Mouse (Mus musculus) hematopoietic stem cell, adult 5-6 weeks (primary cell): ENCODE data around the gene Rpp30. TPM values are rescaled to one million over a fixed set of nuclear protein-coding genes. Genes with fewer than 3 reads are reported as not detected.
A peak's percentile ranks its signal among the peaks of the same experiment; 100 is the strongest.

Experiments used
- ATAC-seq, 2 experiments: fragments of 125-278 bp in 1 of 2; replicated peaks in 1 of 2; 2 replicates each; pipeline ENCODE4 v1.8.0; 2016 to 2017; ENCODE audit warnings: inconsistent platforms in 2 of 2, mild to moderate bottlenecking in 2 of 2, moderate number of reproducible peaks in 2 of 2, low read depth in 1 of 2, moderate TSS enrichment in 1 of 2; ENCODE audit not compliant: low FRiP score in 2 of 2, poor library complexity in 2 of 2, severe bottlenecking in 2 of 2, insufficient read depth in 1 of 2, low TSS enrichment in 1 of 2
- total RNA-seq: library from RNA; stranded (forward); fragments of 172-1452, 232-1000 nt; gene quantifications from 2 replicates; pipeline ENCODE4 v1.2.3, GENCODE M21; 2017

Rpp30 gene
- 34.1 and 49.3 TPM in 2 replicates for total RNA-seq

DNA sequence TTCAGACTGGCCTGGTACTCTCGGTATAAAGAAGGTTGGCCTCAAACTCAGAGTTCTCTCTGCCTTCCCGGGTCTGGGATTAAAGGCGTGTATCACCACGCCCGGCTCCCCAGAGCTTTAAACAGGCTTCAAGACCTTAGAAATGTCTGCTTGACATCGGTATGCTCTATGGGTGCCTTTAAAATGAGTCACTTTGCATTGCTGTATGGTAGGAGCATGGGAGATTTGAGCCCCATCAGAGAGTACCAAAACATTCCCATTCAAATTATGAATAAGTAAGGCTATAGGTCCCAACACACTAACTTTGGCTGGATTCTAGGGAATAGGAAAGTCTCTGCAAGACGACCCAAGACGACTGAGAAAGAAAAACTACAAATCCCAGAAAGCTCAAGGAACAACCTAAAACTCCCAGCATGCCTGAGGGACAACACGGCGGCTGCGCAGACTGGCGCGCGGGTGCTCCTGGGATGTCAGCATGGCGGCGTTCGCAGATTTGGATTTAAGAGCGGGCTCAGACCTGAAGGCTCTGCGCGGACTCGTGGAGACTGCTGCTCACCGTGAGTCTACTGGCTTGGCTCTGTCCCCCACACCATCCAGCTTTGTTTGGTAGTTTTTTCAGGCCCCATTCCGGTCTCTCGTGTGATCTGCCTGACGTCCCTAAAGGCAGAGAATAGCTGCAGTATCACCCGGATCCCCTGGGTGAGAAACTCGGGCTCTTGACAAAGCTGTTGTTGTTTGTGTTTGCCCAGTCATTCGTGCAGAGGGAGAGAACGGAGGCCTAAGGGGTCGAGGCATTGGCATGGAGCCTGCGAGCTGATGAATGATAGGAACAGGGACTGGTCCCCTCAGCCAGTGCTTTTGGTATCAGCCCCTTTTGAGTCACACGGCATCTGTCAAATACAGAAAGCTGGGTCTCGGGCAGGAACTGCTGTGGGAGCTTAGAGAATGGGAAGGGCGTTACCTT, at the start of gene Rpp30:
Rpp30 (plus strand) TSS at position 455 of the 964 bp plus-strand sequence.
- peak; percentile 91 to 96 for ATAC-seq

DNA sequence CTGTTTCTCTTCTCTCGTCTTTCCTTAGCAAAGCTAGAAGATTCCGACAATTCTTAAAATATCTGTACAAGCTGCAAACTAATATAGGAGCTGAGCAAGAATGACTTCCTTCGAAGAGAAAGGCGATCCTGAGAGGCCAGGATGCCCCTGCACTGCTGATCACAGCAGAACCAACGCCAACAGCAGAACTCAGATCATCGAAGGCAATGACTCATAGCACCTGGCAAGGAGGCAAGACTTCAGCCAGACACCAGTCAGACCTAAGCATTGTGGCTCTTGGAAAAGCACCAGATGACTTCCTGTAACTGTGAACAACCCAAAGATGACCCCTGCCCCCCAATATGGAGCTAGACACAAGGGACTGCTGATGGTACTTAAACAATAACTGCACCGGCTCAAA, 37.5 kb upstream of the Rpp30 start:
- no peak for ATAC-seq

DNA sequence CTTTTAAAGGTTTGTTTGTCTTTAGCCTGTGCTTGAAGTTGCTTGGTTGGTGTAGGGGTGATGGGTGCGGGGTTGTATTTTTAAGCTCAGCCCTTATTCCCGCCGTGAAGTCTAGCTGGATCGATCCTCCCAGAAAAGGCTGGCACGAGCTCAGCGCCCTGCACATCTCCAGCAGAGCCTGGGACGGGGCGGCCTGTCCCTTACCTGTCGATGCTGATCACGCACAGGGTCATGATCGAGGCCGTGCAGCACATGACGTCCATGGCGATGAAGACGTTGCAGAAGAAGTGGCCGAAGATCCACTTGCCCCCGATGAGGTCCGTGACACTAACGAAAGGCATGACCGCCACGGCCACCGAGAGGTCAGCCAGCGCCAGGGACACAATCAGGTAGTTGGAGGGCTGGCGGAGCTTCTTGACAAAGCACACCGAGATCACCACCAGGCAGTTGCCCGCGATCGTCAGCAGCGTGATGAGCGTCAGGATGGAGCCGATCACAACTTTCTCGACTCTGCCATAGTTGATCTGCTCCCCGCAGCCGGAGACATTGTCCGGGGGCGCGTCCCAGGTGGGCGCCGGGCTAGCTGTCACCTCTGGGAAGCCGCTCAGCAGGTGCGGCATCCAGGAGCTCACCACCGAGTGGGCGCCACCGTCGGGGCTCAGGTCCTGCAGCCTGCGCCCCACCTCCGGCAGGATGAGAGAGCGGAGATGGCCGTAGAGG, 26.9 kb upstream of the Rpp30 start:
- ATAC-seq = peak in 1 of 2 experiments; percentile 14; a peak in 1 of 4 replicates

DNA sequence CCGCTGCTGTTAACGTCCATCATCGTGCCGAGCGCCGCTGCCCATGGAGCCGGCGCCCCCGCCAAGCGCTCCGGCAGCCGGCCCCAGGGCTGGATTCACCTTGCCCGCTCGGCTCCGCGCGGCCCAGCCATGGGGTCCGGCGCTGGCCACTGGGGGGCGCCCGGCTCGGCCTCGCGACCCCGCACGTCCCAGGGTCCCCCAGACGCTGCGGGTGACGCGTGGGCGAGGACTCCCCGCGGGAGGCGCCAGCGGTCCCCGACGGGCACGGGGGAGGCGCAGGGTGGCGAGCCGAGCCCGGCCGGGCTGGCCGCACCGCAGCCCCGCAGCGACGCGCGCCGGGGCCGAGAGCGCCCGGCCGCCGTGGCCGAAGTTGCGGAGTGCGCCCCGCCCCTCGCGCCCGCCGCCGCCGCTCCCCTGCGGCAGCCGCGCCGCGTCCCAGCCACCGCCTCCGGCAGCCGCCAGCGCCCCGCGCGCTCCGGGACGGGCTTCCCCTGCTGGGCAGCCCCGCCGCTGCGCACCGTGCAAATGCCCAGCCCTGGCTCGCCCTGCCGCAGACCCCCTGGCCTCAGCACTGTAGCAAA, 26.2 kb upstream of the Rpp30 start, which contains the start of gene Htr7:
Htr7 (minus strand) TSS at position 277 of the 581 bp plus-strand sequence.
- ATAC-seq = no peak; a peak in 1 of 4 replicates

DNA sequence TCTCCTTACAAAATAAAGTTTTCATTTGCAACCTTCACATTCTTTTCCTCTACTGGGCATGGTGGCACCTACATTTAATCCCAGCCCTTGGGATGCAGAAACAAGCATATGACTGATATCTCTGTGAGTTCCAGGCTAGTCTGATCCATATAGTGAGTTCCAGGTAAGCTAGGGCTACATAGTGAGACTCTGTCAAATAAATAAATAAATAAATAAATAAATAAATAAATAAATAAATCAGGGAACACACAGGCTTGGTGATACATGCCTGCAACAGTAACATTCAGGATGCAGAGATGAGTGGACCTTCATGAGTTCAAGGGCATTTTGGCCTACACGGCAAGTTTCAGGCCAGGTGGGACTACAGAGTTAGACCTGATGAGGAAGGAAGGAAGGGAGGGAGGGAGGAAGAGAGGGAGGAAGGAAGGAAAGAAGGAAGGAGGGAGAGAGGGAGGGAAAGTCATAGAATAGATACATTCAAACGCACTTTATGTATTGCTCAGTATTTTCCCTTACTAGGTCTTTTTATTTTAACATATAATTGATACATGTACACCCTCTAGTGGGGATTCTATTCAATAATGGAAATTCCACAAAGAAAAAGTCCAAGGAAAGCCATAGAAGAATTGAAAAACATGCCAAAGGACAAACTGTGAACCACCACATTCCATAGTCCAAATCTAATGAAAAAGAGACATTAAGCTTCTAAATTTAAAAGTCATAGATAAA, 20.6 kb upstream of the Rpp30 start:
- no peak for ATAC-seq

DNA sequence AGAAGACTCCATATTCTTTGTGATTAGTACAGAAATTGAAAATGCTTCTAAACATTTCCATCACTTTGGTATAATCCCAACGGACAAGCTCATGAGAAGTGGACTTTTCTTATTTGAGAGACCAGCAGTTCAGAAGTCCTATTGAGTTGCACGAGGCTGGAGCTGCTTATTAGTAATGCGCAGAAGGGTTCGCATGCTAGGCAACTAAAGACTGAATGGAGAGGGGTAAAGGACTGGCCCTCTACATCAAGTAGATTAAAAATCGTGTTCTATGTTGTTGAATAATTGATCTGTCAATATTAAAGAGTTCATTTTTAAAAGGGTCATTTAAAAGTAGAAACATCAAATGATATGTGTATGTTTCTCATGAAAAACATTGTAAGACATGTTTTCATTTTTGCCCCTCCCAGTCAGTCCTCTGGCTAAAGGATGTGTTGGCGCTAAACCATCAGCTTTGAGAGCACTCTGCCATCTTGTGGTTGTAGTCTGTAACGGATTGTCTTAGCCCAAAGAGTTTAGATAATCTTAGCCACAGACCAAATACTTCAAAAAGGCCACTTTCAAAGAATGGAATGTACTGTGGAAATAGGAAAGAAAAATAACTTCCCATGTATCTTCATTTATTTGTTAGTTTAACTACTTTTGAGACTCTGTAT, 782 bp upstream of the Rpp30 start:
- peak; percentile 81 to 82 for ATAC-seq

DNA sequence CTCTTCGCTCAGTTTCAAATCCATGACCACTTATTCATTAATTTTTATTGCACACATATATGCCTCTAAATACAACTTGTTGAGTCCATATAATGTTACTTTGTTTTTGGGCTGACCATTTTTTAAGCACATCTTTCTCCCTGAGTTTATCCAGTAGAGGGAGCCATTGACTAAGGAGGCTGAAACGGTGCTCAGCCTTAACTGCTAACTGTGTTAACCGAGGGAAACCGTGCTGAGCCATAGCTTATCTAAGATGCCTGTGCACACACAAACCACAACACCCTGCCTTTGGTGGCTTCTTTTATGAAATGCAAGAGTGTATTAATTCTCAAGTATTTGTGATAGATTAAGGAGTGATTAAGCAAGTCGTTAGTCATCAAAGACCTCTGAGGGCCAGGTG, 7.3 kb downstream of the Rpp30 start:
- ATAC-seq = peak; percentile 69 to 81

DNA sequence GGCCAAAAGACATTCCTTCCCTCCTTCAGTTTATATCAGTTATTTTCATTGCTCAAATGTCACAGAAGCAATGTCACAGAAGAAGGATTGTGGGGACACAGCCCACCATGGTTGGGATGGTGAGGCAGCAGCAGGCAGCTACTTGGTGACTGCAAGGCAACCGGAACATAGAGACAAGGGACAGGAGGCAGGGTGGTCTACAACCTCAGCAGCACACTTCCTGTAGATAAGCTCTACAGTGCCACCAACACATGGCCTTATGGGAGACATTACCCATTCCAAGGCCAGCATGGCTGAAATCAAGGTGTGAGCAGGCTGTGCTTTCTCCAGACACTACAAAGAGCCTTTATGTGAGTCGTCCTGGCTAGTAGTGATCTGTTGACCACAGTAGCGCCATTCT, 13.7 kb downstream of the Rpp30 start:
- no peak for ATAC-seq

DNA sequence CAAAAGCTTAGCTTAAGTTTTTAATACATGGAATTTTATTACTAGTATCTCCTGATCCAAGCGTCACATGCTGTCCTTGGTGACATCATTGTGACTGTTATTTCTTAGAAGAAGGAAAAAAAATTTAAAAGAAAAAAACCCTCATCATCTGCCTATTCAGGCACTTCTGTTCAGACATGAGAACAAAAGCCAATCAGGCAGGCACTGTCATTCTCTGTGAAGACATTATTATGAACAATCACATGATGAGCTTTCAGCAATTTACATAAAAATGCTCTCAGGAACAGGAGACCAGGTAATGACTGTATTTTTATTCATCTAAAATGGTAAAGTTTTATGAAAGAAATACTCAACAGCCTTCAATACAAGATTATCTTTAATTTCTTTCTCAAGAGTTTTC, 14.7 kb downstream of the Rpp30 start:
- no peak for ATAC-seq

DNA sequence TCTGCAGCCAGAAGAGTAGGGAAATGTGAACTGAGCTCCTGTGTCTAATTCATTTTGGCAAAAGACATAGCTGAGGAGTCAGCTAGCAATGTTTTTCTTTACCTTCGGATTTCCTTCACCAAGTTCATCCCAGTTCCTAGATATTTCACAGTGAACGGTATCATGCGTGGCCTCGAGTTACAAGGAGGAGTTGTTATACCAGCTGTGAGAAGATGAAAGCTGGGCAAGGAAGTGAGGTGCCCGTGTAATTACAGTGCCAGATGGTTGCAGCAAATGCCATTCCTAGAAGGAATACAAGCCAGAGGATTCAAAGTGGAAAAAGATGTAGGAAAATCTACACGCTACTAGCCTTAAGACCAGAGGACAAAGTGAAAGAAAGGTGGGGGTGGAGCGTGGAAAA, 15.4 kb downstream of the Rpp30 start:
- no peak for ATAC-seq

DNA sequence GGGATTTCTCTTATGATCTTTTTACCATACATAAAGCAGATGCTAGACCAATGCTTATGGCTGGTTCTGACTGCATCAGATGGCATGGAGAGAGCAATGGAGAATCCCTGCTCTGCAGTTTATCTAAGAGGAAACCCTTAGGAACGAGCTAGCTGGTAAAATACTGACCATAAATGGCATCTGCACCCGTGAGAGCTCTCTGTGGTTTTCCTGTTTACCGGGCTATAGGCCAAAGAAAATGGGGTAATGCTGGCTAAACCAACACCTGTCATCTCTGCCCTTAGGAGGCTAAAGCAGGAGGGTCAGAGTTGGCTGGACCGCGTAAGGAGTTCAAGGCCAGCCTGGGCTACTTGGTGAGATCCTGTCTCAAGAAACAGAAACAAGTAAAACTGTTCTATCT, 20.4 kb downstream of the Rpp30 start:
- ATAC-seq = peak; percentile 53 to 78

DNA sequence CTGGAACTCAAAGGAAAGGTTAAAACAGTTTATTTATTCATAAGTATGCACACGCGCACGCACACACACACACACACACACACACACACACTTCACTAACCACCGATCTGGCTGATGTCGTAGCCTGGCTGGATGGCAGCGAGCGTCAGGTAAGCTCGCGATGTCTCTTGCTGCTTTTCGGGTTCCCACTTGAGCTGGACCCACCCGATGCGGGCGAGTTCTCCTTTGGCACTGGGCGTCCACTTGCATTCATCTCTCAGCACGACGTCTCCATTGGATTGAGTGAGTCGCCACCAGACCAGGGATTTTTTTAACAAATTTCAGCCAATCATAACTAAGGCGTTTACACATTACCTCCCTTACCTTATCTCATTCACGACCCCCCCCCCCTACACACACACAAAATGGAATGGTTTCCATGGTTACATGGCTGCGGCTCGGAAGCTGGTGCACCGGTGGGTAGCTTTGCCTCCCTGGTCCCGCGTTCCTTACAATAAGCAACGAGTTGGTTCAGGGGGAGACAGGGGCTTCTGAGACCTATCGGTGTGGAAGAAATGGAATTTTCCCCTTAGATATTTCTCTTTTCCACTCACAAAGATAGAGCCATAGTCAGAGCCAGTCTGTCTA, 25.9 kb downstream of the Rpp30 start:
- no peak for ATAC-seq

DNA sequence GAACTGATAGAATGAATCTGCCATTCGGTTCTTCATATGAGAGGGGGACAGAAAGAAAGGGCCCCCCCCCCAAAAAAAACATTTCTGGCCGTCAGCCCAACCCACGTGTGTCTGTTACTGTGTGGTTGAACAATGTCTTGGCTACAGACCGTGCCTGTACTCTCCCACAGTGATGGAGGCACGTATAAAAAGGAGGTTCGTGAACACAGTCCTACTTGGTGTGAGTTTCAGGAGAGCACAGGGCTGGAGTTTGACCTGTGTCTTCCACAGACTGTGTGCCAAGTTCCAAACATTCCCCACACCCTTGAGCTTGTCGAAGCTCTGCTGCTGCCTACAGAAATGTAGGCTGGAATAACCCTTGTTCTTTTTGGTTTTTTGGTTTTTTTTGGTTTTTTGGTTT, 26.9 kb downstream of the Rpp30 start:
- ATAC-seq = no peak

DNA sequence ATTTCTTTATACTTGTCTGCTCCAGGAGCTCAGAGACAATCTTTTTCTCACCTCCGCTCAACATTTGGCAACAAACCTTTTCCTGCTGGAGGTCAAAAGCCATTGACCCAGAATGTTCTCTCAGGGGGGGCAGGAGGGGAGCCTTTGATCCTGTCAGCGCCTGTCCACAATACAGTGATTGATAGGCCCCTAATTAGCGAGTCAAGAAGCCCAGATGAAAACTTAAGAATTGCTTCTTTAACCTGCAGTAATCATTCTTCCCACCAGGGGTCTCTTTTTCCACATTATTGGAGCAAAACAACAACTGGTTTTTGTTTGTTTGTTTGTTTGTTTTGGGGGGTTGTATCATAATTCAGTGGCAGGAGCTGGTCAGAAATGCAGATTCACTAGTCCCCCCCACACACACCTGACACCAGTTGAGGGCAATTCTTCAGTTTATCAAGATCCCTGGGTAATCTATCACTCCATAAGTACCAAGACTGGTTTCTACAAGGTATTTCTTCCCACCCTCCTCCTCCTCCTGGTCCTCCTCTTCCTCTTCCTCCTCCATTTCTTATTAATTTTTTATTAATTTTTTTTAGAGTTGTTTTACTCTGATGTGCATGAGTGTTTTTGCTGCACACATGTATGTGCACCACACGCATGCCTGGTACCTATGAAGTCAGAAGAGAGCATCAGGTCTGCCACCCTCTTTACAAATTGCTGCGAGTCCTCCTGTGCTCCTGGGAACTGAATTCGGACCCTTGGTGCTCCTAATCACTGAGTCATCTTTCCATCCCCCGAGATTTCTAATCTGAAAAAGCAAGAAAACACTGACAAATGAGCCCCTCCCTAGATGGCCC, 27.8 kb downstream of the Rpp30 start:
- ATAC-seq = no peak; a peak in 1 of 4 replicates

DNA sequence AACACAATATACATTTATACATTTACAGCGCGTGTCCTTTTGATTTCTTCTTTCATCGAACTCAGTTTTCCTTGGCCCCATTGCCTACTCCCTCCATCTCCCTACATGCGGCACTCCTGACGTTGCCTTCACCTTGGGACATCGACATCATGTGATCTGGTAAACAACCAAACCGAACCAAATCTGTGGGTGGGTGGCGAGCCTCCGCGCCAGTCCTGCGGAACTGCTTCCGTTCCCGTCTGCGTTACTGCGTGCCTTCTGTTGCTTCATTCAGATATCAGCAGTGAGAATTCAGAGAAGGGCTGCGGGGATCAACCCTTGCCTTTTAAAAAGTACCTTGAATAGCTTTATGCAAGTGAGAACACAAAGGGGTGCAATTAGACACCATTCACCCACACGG, 28.5 kb downstream of the Rpp30 start:
- no peak for ATAC-seq

DNA sequence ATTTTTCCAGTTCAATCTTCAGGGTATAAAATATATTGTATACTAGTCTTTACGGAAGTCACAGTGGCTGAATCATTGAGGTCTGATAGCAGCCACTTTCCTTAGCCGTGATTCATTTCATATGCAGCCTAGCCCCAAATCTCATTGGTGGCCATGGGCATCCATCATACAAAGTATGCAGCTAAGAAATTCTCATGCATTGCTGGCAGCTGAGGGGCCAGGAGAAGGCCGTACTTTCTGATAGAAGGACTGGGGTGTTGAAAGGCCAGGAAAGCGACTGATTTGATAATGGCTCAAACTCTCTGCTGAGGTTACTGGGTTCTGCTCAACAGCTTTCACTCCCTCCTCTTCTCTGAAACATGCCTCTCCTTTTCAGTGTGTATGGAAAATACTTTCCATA, 32.7 kb downstream of the Rpp30 start:
- ATAC-seq = no peak
